Mouse (Mus musculus) forebrain, postnatal 0 days (tissue): ENCODE data around the gene H2al1k. TPM values are rescaled to one million over a fixed set of nuclear protein-coding genes. Genes with fewer than 3 reads are reported as not detected.
"Not testable (repeated sequence)": the region's sequence is repeated elsewhere in the genome, so short reads cannot be mapped to it uniquely, and the experiment has no call there.

Source experiments
- ATAC-seq: fragments of 200-750 bp; cut with Nextera tagmentation; 2 replicates; pipeline ENCODE4 v1.8.0; 2017; ENCODE audit warnings: mild to moderate bottlenecking, moderate library complexity
- DNase-seq: peaks from one replicate; pipeline ENCODE4 v3.0.0-alpha.2; 2015
- H3K27ac ChIP-seq: fragments of 300-500 bp; sonication (generic); 2 replicates; pipeline ENCODE4 v1.5.1; 2014; ENCODE audit warnings: low read depth, mild to moderate bottlenecking, antibody characterized with exemption, low read length, moderate library complexity, mixed read lengths
- H3K27me3 ChIP-seq: fragments of 300-500 bp; sonication (generic); 2 replicates; pipeline ENCODE4 v1.6.1; 2014; ENCODE audit warnings: mild to moderate bottlenecking, low read length, mixed read lengths; ENCODE audit not compliant: insufficient read depth
- H3K36me3 ChIP-seq: fragments of 300-500 bp; sonication (generic); 2 replicates; pipeline ENCODE4 v1.6.1; 2014; ENCODE audit warnings: mild to moderate bottlenecking, moderate library complexity; ENCODE audit not compliant: insufficient read depth
- H3K4me1 ChIP-seq: fragments of 300-500 bp; sonication (generic); 2 replicates; pipeline ENCODE4 v1.6.1; 2014; ENCODE audit warnings: antibody characterized with exemption; ENCODE audit not compliant: insufficient read depth
- H3K4me2 ChIP-seq: fragments of 300-500 bp; sonication (generic); 2 replicates; pipeline ENCODE4 v1.6.1; 2014; ENCODE audit warnings: low read depth, mild to moderate bottlenecking, moderate library complexity
- H3K4me3 ChIP-seq: fragments of 300-500 bp; sonication (generic); 2 replicates; pipeline ENCODE4 v1.5.1; 2014; ENCODE audit warnings: low read depth, low read length, mixed read lengths
- H3K9ac ChIP-seq: fragments of 300-500 bp; sonication (generic); 2 replicates; pipeline ENCODE4 v1.6.1; 2014; ENCODE audit warnings: mild to moderate bottlenecking
- H3K9me3 ChIP-seq: fragments of 300-500 bp; sonication (generic); 2 replicates; pipeline ENCODE4 v1.6.1; 2016; ENCODE audit warnings: low read length
- CTCF ChIP-seq: sonication (generic); IDR thresholded peaks from 2 replicates; pipeline ENCODE4 v1.5.1; 2016; ENCODE audit warnings: antibody characterized with exemption, control low read depth, low read depth
- WGBS: fragments of 180-500 bp; shearing (Covaris S2); extraction: QIAGEN DNeasy Blood & Tissue Kit; methylation state at CpG from one replicate; pipeline ENCODE4 v1.1.7; 2014; 5-methylcytosine and 5-hydroxymethylcytosine counted together
- polyA plus RNA-seq: library from polyadenylated mRNA; unstranded; fragments of >200 nt; fragmentation: Nextera tagmentation; extraction: Ambion mirVana; gene quantifications from 2 replicates; pipeline ENCODE4 v1.2.1, GENCODE M21; 2015
- total RNA-seq: library from RNA; depleted of rRNA; stranded (reverse); fragments of >200 nt; gene quantifications from 2 replicates; pipeline ENCODE4 v1.2.3, GENCODE M21; 2014; rRNA removed

H2al1k gene
- total and polyA plus RNA-seq, 2 experiments from 2014 or later: not detected

DNA sequence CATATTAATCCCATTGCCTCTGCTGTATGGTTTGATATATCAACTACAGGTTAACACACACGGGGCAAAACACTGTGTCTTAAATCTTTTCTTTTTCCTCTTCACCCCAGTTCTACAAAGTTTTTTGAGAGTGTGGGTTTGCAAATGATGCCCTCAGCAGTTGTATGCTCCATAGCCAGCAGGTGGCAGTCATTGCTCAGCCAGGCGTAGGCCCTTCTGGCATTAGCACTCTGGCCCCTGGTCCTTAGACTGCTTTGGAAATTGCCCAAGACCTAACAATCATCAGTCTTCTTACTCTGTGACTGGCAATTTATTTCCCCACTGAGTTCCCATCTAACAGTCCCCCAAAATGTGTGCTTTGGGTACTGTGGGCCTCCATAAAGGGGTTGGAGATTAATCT lies 23.6 kb downstream of the H2al1k start:
- not testable (repeated sequence) for H3K36me3 ChIP-seq, H3K27ac ChIP-seq, H3K4me1 ChIP-seq, H3K9ac ChIP-seq, H3K27me3 ChIP-seq, DNase-seq, H3K4me3 ChIP-seq, H3K9me3 ChIP-seq, H3K4me2 ChIP-seq
- WGBS: 43% methylated on average over 2 of the region's 2 CpGs
- peak; percentile 16; the same call in 1 of the 2 replicates for ATAC-seq
- peak; percentile 33 for TF ChIP-seq CTCF

DNA sequence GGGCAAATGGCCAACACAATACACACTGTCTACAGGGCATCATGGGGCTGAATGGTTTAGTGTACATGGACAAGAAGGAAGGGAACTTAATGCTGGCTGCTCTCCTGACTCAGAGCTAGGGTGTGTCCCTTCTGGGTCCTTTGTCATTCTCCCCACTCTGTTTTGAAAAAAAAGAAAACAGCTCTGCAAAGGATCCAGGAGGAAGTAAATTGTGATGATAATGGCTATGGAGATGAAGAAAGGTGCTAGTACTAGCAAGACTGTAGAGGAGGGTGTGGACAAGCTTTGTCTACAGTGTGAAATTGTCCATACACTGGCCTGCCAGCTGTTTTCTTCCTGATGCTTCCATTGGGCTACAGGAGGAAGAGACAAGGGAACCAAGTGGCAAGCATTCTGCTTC lies 25.5 kb downstream of the H2al1k start:
- H3K9me3 ChIP-seq, H3K27me3 ChIP-seq, H3K9ac ChIP-seq, H3K4me1 ChIP-seq, H3K27ac ChIP-seq, ATAC-seq, DNase-seq, H3K4me2 ChIP-seq, H3K36me3 ChIP-seq, H3K4me3 ChIP-seq: not testable (repeated sequence)

Other genes with a start within 250 kb of the H2al1k start
- not detected in 2 replicates for gene 4930402K13Rik, start 246.1 kb upstream of the H2al1k start, total RNA-seq
- not detected in 2 replicates for gene 4930402K13Rik, start 246.1 kb upstream of the H2al1k start, polyA plus RNA-seq
- 10.9 and 14.9 TPM in 2 replicates for gene Lancl3, start 150.7 kb upstream of the H2al1k start, total RNA-seq
- gene Lancl3, start 150.7 kb upstream of the H2al1k start, polyA plus RNA-seq: 3.6 and 5.6 TPM in 2 replicates
- gene Gm14862, start 93.7 kb upstream of the H2al1k start, total RNA-seq: not detected in 2 replicates
- gene Gm14862, start 93.7 kb upstream of the H2al1k start, polyA plus RNA-seq: not detected in 2 replicates
- 4.7 and 7.1 TPM in 2 replicates for gene Xk, start 77.9 kb upstream of the H2al1k start, total RNA-seq
- gene Xk, start 77.9 kb upstream of the H2al1k start, polyA plus RNA-seq: 1.6 and 3.2 TPM in 2 replicates
- 1.6 and 2.2 TPM in 2 replicates for gene H2al1m, start 66.9 kb upstream of the H2al1k start, total RNA-seq
- not detected in 2 replicates for gene H2al1m, start 66.9 kb upstream of the H2al1k start, polyA plus RNA-seq
- 0.33 and 0.54 TPM in 2 replicates for gene Cybb, start 137.1 kb downstream of the H2al1k start, total RNA-seq
- 0.50 and 0.54 TPM in 2 replicates for gene Cybb, start 137.1 kb downstream of the H2al1k start, polyA plus RNA-seq
- gene H2al1o, start 221.8 kb downstream of the H2al1k start, total RNA-seq: not detected in 2 replicates
- gene H2al1o, start 221.8 kb downstream of the H2al1k start, polyA plus RNA-seq: not detected in 2 replicates